Mouse (Mus musculus): ENCODE results near the gene Abcb6.

Abcb6 gene

GRCm38 (mm10) chr1:75180105-75180590 is at the start of gene Abcb6:
Gene Abcb6 (minus strand): TSS chr1:75180392.
- DNase-seq, result peak; percentile 87 to 92

GRCm38 (mm10) chr1:75229158-75229557 is 49.0 kb upstream of the Abcb6 start:
- DNase-seq, result no peak

- no peak for DNase-seq
Observed at GRCm38 (mm10) chr1:75227653-75228052, 47.5 kb upstream of the Abcb6 start.

GRCm38 (mm10) chr1:75226138-75226537 is 45.9 kb upstream of the Abcb6 start:
- no peak for DNase-seq

- no peak for DNase-seq
Observed at GRCm38 (mm10) chr1:75225473-75225872, 45.3 kb upstream of the Abcb6 start.

GRCm38 (mm10) chr1:75223532-75223931 is 43.3 kb upstream of the Abcb6 start:
- DNase-seq, result no peak

- DNase-seq, result no peak
Observed at GRCm38 (mm10) chr1:75222926-75223325, 42.7 kb upstream of the Abcb6 start.

- no peak for DNase-seq
Observed at GRCm38 (mm10) chr1:75221538-75221937, 41.3 kb upstream of the Abcb6 start.

GRCm38 (mm10) chr1:75219531-75219930 is 39.3 kb upstream of the Abcb6 start, which contains the start of gene Tuba4a:
Gene Tuba4a (minus strand): TSS chr1:75219865.
- peak in 1 of 2 experiments; percentile 80 for DNase-seq

- peak; percentile 97 for DNase-seq
Observed at GRCm38 (mm10) chr1:75219078-75219477, 38.9 kb upstream of the Abcb6 start.

- DNase-seq, result peak; percentile 93
Observed at GRCm38 (mm10) chr1:75218227-75219001, 38.2 kb upstream of the Abcb6 start.

- DNase-seq, result no peak
Observed at GRCm38 (mm10) chr1:75217893-75218226, 37.7 kb upstream of the Abcb6 start.

- peak; percentile 58 to 62 for DNase-seq
Observed at GRCm38 (mm10) chr1:75216797-75217585, 36.8 kb upstream of the Abcb6 start.

- peak in 1 of 2 experiments; percentile 44 for DNase-seq
Observed at GRCm38 (mm10) chr1:75215785-75216184, 35.6 kb upstream of the Abcb6 start.

- DNase-seq, result peak; percentile 50 to 53
Observed at GRCm38 (mm10) chr1:75214886-75215285, 34.7 kb upstream of the Abcb6 start.

- no peak for DNase-seq
Observed at GRCm38 (mm10) chr1:75214442-75214841, 34.2 kb upstream of the Abcb6 start.

- DNase-seq, result no peak
Observed at GRCm38 (mm10) chr1:75213096-75213495, 32.9 kb upstream of the Abcb6 start.

- no peak for DNase-seq
Observed at GRCm38 (mm10) chr1:75212542-75212941, 32.4 kb upstream of the Abcb6 start.

GRCm38 (mm10) chr1:75211141-75211708 is 31.0 kb upstream of the Abcb6 start:
- DNase-seq, result no peak

GRCm38 (mm10) chr1:75210136-75211087 is 30.2 kb upstream of the Abcb6 start, which contains the start of the genes Glb1l and Stk16:
Gene Glb1l (minus strand): TSS chr1:75210813.
Gene Stk16 (plus strand): TSS chr1:75210838.
- peak; percentile 97 to 98 for DNase-seq

- no peak for DNase-seq
Observed at GRCm38 (mm10) chr1:75208967-75209678, 28.9 kb upstream of the Abcb6 start.
